Mouse (Mus musculus) midbrain, embryonic 12.5 days (tissue): ENCODE measurements at regions not wholly inside any gene's neighbourhood (a gene's known extent, or its start where the extent isn't known, plus 50 kb on each side); places are given as distances from the start of the nearest gene placed in this dataset.
A peak's percentile ranks its signal among the peaks of the same experiment; 100 is the strongest.

ENCODE experiments used
- ATAC-seq: fragments of 200-750 bp; cut with Nextera tagmentation; 2 replicates; pipeline ENCODE4 v1.8.0; 2017; ENCODE audit warnings: low read depth, moderate TSS enrichment, moderate library complexity; ENCODE audit not compliant: low FRiP score
- H3K27ac ChIP-seq: fragments of 300-500 bp; sonication (generic); replicated peaks from 2 replicates; pipeline ENCODE4 v1.5.1; 2016; ENCODE audit warnings: mild to moderate bottlenecking
- H3K27me3 ChIP-seq: fragments of 300-500 bp; sonication (generic); 2 replicates; pipeline ENCODE4 v1.6.1; 2016; ENCODE audit warnings: mild to moderate bottlenecking
- H3K36me3 ChIP-seq: fragments of 300-500 bp; sonication (generic); 2 replicates; pipeline ENCODE4 v1.6.1; 2016
- H3K4me1 ChIP-seq: fragments of 300-500 bp; sonication (generic); 2 replicates; pipeline ENCODE4 v1.6.1; 2016
- H3K4me2 ChIP-seq: fragments of 300-500 bp; sonication (generic); replicated peaks from 2 replicates; pipeline ENCODE4 v1.6.1; 2016; ENCODE audit warnings: mild to moderate bottlenecking, moderate library complexity
- H3K4me3 ChIP-seq: fragments of 300-500 bp; sonication (generic); 2 replicates; pipeline ENCODE4 v1.5.1; 2016; ENCODE audit warnings: mild to moderate bottlenecking
- H3K9ac ChIP-seq: fragments of 300-500 bp; sonication (generic); replicated peaks from 2 replicates; pipeline ENCODE4 v1.6.1; 2016; ENCODE audit warnings: mild to moderate bottlenecking, moderate library complexity
- H3K9me3 ChIP-seq: fragments of 300-500 bp; sonication (generic); 2 replicates; pipeline ENCODE4 v1.6.1; 2016; ENCODE audit warnings: mild to moderate bottlenecking
- WGBS: fragments of 180-500 bp; shearing (Covaris S2); methylation state at CpG from one replicate; pipeline ENCODE4 v1.1.7; 2016; 5-methylcytosine and 5-hydroxymethylcytosine counted together

DNA sequence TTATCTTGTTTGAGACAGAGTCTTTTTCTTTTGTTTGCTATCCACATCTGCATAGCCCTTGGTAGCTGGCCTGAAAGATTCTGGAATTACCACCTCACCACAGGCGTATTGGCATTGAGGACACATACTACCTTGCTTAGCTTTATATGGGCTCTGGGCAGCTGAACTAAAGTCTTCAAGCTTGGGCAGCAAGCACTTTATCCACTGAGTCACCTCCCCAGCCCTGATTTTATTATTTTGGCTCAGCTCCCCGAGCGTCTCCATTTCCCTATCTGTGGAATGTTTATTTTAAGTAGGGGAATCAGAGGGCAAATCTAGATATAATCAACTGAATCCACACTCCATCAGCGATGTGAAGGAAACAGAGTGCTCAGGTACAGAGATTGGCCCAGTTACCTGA is 340.4 kb upstream of the Fam98a start:
- 88% methylated on average over 4 of the region's 4 CpGs for WGBS
- Histone ChIP-seq H3K27me3 (no peaks in the 10 kb centered on the region), H3K36me3 (no peaks in the 10 kb centered on the region), H3K27ac (no peak overlapping the region), H3K9ac (no peak overlapping the region), H3K4me3 (no peak overlapping the region), H3K4me2 (no peak overlapping the region), H3K4me1 (no peaks in the 10 kb centered on the region), H3K9me3 (no peaks in the 10 kb centered on the region)
- ATAC-seq = no peak

DNA sequence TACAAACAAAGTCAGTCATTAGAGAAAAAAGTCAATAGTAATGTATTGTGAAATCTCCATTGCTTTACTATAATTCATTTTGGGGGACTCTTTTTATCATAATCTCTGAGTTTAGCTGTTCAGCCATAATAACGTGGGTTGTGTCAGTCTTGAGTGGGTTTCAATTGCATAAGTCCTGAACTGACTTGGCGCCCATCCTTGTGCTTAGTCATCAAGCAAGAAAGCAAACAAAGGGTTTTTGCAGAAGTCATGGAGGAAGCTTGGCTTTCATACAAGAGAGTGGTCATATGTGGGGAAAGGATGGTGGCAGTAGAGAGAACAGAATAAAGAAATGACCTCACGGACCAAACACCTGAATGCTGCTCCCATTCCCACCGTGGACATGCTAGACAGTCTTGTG is 339.8 kb upstream of the Fam98a start:
- Histone ChIP-seq H3K27me3 (no peaks in the 10 kb centered on the region), H3K36me3 (no peaks in the 10 kb centered on the region), H3K4me1 (no peaks in the 10 kb centered on the region), H3K4me2 (no peak overlapping the region), H3K4me3 (no peak overlapping the region), H3K27ac (no peak overlapping the region), H3K9ac (no peak overlapping the region), H3K9me3 (no peaks in the 10 kb centered on the region)
- 88% methylated on average over 4 of the region's 4 CpGs for WGBS
- ATAC-seq = no peak

DNA sequence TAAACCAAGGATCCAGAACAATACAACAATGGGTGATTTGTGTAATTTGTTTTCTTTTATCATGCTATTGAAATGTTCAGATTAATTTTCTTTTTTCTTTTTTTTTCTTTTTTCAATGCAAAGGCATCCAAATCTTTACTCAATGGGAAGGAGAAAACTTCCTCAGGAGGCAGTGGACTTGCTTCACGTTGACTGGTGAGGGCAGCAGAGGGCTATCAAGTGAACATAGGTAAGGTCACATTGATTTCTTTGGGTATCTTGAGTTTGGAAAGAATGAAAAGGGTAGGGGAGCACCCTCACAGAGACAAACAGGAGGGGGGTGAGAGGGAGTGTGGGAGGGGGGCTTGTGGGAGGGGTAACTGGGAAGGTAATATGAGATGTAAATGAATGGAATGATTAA is 326.1 kb upstream of the Fam98a start:
- WGBS = 14% methylated on average over 1 of the region's 1 CpGs
- Histone ChIP-seq H3K9ac (no peak overlapping the region), H3K4me2 (no peak overlapping the region), H3K9me3 (no peaks in the 10 kb centered on the region), H3K36me3 (no peaks in the 10 kb centered on the region), H3K4me3 (no peak overlapping the region), H3K27me3 (no peaks in the 10 kb centered on the region), H3K4me1 (no peaks in the 10 kb centered on the region), H3K27ac (no peak overlapping the region)
- ATAC-seq = peak; percentile 66

DNA sequence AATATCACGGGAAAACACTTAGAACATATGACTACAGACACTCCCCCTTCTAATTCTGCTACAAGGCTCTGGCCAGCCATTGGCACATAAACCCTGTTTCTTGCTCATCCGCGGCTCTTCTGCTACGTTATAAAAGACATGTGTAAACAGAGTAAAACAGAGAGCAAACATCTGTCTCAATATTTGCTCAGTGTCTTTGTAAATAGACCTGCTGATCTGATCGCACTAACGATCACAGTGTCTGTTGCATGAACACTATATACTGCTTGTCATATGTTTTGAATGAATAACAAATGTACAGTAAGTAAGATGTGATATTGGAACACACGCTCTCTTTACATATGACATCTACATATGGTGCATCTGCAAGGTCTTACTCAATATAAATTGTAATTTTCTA is 325.1 kb upstream of the Fam98a start:
- Histone ChIP-seq H3K27ac (no peak overlapping the region), H3K4me1 (no peaks in the 10 kb centered on the region), H3K9ac (no peak overlapping the region), H3K9me3 (no peaks in the 10 kb centered on the region), H3K27me3 (no peaks in the 10 kb centered on the region), H3K4me2 (no peak overlapping the region), H3K4me3 (no peak overlapping the region), H3K36me3 (no peaks in the 10 kb centered on the region)
- no peak for ATAC-seq
- WGBS = 78% methylated on average over 7 of the region's 7 CpGs

DNA sequence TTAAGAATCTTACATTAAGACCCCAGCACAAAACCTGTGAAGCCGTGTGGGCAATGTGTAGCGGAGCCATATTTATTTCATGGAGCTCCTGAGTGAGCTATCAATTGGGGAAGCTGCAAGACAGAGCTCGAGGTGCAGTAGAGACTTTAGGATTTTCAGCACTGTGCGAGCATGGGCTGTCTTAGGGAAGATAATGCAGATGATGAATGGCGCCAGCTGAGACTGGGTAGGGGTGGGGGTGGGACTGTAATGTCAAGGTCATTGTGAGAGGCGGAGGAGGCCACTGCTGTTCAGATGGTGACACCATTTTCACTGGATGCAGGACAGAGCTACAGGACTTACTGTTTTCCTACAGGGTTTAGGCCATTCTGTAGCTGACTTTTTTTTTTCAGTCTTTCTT is 322.8 kb upstream of the Fam98a start:
- no peak overlapping the region for H3K4me3 ChIP-seq
- 86% methylated on average over 6 of the region's 6 CpGs for WGBS
- H3K4me2 ChIP-seq = no peak overlapping the region
- no peak overlapping the region for H3K9ac ChIP-seq
- no peaks in the 10 kb centered on the region for H3K36me3 ChIP-seq
- H3K4me1 ChIP-seq = peaks cover 7% of the 10 kb centered on the region
- no peaks in the 10 kb centered on the region for H3K9me3 ChIP-seq
- H3K27ac ChIP-seq = no peak overlapping the region
- ATAC-seq = no peak
- H3K27me3 ChIP-seq = no peaks in the 10 kb centered on the region

DNA sequence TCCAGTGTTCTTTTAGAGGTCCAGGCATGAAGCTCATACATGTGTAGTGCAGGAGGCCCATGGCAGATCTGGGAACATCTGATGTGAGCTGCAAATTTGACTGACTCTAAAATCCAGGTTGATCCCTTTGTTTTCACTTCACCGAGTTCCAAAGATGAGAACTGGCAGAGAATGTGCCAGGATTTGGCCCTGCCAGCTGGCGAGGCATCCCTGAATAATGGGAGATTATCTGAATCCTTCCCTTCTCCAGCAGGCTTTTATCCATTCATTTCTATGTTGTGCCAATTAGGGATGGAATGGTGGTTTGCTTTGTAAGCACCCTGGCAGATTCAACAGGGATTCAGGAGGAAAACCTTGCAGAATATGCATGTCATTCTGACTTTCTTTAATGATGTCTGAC is 318.7 kb upstream of the Fam98a start:
- H3K27ac ChIP-seq = peak overlapping the region; percentile 52; the same call in 1 of the 2 replicates
- H3K4me3 ChIP-seq = no peak overlapping the region
- no peak overlapping the region for H3K4me2 ChIP-seq
- no peak overlapping the region for H3K9ac ChIP-seq
- H3K27me3 ChIP-seq = no peaks in the 10 kb centered on the region
- peaks cover 7% of the 10 kb centered on the region for H3K4me1 ChIP-seq
- ATAC-seq = peak; percentile 47; the same call in 1 of the 2 replicates
- 11% methylated on average over 2 of the region's 2 CpGs for WGBS
- no peaks in the 10 kb centered on the region for H3K36me3 ChIP-seq
- H3K9me3 ChIP-seq = no peaks in the 10 kb centered on the region

DNA sequence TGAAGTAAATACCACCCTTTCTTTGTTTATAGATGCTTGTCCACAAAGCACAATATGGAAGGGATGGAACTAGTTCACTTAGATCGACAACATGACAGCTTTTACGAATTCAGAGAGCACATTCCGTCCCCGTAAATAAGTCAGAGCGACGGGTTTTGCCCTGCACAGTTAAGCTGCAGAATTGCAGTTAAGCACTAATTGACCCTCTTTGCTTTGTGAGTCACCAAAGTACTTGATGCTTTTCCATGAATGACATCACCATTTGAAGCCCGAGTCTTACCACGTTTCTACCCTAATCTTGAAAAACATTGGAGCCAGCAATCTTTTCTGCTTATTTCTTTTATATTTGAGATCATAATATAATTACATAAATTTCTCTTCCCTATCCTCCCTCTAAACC is 305.3 kb upstream of the Fam98a start:
- no peak overlapping the region for H3K4me2 ChIP-seq
- H3K4me1 ChIP-seq = no peaks in the 10 kb centered on the region
- no peaks in the 10 kb centered on the region for H3K36me3 ChIP-seq
- 69% methylated on average over 8 of the region's 8 CpGs for WGBS
- ATAC-seq = no peak
- no peak overlapping the region for H3K27ac ChIP-seq
- no peaks in the 10 kb centered on the region for H3K9me3 ChIP-seq
- H3K9ac ChIP-seq = no peak overlapping the region
- no peak overlapping the region for H3K4me3 ChIP-seq
- no peaks in the 10 kb centered on the region for H3K27me3 ChIP-seq

DNA sequence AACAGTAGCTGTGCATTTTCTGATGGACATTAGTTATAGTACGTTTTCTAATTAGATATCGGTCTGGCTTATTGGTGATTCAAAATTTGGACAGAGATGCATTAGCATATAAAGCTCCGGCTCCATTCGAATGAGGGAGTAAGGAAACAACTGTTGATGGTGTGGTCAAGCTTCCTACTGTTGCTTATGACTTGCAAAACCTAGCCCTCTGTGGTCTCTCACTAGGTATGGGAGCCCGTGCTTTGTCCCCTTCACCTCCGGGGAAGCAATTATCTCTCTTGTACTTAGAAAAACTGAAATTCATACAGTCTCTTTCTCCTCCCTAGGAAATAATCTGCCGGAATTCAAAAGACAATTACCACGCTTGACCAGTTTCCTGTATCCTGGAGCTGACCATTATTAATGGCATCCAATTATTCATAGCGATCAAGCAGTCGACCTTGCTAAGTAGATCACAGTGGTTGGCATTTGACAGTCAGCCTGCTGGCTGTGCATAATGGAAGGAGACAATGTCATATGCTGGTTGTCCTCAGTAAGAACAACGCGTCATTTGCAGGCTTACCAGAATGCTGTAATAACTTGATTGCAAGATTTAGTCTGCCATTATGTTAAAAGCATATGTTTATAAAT is 264.4 kb upstream of the Fam98a start:
- Histone ChIP-seq H3K4me2 (no peak overlapping the region), H3K27ac (no peak overlapping the region), H3K4me1 (peaks cover 10% of the 10 kb centered on the region), H3K27me3 (0 out of 2 replicates have a peak, but pooled peaks cover 4% of the 10 kb centered on the region), H3K36me3 (no peaks in the 10 kb centered on the region), H3K9ac (no peak overlapping the region), H3K9me3 (no peaks in the 10 kb centered on the region), H3K4me3 (no peak overlapping the region)
- 51% methylated on average over 12 of the region's 12 CpGs for WGBS
- peak; percentile 89 for ATAC-seq

DNA sequence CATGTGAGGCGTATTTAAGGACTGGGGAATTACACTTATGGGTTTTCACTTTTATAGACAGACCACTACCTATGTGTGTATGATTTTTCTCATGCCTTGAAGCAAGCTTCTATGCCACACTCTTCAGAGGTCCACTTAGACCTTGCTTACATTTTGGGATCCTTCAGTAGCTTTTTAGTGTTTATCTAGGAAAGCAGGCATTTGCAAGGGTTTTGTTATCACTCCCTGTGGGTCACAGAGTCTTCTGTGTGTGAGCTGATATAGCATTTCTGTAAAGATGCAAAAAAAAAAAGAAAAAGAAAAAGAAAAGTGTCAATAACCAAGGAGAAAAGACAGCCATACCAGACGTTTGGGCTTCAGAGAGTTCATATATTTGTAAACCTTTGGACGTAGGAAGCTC is 260.4 kb upstream of the Fam98a start:
- Histone ChIP-seq H3K4me3 (no peak overlapping the region), H3K9me3 (no peaks in the 10 kb centered on the region), H3K9ac (no peak overlapping the region), H3K4me1 (peaks cover 19% of the 10 kb centered on the region), H3K4me2 (no peak overlapping the region), H3K27ac (no peak overlapping the region), H3K36me3 (no peaks in the 10 kb centered on the region), H3K27me3 (no peaks in the 10 kb centered on the region)
- ATAC-seq = no peak
- 84% methylated on average over 3 of the region's 3 CpGs for WGBS

DNA sequence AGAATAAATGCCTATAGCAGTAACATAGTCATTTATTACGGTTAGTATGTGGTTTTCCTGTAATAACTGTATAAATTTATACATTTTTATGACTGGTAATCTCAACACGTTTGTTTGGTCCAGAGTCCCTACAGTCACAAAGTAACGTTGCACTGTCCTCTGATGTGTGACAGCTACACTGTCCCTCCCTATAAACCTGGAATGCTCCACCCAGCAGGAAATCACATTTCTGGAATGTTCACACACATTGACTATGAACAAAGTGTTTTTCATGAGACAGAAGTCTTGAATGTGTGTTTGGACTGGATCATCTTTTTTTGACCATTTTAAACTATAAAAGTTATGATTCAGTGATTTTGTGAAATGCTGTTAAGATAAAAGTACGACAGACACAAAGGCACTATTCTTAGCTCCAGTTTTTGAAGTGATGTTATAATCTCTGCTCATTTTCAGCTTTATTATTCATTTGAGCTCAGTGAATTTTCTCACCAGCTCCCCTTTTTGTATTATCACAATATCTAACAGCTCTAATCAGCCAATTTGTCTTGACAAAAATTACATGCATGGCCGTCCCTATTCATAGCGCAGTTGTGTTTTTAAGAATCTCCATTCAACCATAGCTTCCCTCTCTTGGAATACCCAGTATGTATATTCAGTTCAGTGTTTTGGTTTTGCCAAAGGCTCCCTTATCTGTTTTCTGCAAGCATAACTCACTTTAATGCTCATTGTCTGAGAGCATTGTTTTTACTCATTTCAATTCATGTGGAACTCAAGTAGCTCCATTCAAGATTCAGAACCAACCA is 257.0 kb upstream of the Fam98a start:
- no peak overlapping the region for H3K4me3 ChIP-seq
- 40% methylated on average over 6 of the region's 6 CpGs for WGBS

DNA sequence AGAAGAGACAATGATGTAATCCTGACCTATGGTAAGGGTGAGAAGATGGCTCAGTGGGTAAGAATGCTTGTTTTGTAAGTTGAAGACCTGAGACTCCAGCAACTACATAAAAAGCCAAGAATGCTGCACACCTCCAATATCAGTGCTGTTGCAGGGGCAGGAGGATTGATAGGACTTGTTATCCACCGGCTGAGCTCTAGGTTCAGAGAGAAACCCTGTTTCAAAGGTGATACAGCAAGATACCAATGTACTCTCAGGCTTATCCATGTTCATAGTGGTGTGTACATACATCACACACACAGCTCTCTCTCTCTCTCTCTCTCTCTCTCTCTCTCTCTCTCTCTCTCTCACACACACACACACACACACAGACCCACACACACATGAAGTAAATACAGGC is 256.3 kb upstream of the Fam98a start:
- Histone ChIP-seq H3K4me1 (peaks cover 9% of the 10 kb centered on the region), H3K4me3 (no peak overlapping the region), H3K36me3 (no peaks in the 10 kb centered on the region), H3K27me3 (no peaks in the 10 kb centered on the region; the same call in 1 of the 2 replicates), H3K9me3 (no peaks in the 10 kb centered on the region), H3K27ac (no peak overlapping the region), H3K9ac (no peak overlapping the region), H3K4me2 (no peak overlapping the region)
- ATAC-seq = no peak
- 48% methylated on average over 1 of the region's 1 CpGs for WGBS

More for the DNA sequence above, 257.0 kb upstream of the Fam98a start:
- ATAC-seq = 0 out of 2 replicates have a peak, but pooled peaks have one; percentile 52
- H3K9ac ChIP-seq = no peak overlapping the region
- no peaks in the 10 kb centered on the region for H3K9me3 ChIP-seq
- no peak overlapping the region for H3K27ac ChIP-seq
- no peaks in the 10 kb centered on the region; the same call in 1 of the 2 replicates for H3K27me3 ChIP-seq
- no peaks in the 10 kb centered on the region for H3K36me3 ChIP-seq
- no peak overlapping the region for H3K4me2 ChIP-seq
- H3K4me1 ChIP-seq = peaks cover 9% of the 10 kb centered on the region

DNA sequence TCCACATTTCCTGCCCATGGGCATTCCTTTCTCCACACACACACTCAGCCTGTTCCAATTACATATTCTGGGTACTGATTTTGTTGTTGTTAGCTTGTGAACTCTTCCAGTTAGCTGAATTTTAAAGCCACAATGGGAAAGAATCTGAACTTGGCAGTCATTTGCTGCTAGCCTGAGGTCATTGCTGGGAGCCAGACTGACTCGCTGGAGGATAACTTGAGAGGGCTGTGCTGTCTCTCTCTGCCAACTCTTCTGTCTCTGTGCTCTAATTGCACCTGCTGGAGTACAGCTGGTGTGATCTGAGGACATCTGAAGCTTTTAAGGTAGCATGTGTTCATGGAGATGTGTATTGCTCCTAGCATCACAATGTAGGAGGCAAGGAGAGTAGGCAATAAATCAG is 252.6 kb upstream of the Fam98a start:
- ATAC-seq = no peak
- H3K4me3 ChIP-seq = no peak overlapping the region
- H3K9ac ChIP-seq = no peak overlapping the region
- no peaks in the 10 kb centered on the region for H3K9me3 ChIP-seq
- no peak overlapping the region for H3K4me2 ChIP-seq
- WGBS = 76% methylated on average over 1 of the region's 1 CpGs
- peaks cover 7% of the 10 kb centered on the region for H3K4me1 ChIP-seq
- H3K27ac ChIP-seq = no peak overlapping the region
- no peaks in the 10 kb centered on the region; the same call in 1 of the 2 replicates for H3K27me3 ChIP-seq
- H3K36me3 ChIP-seq = no peaks in the 10 kb centered on the region
